9 mouse cellular contexts compared by ENCODE assay signal in the genomic region with DNA sequence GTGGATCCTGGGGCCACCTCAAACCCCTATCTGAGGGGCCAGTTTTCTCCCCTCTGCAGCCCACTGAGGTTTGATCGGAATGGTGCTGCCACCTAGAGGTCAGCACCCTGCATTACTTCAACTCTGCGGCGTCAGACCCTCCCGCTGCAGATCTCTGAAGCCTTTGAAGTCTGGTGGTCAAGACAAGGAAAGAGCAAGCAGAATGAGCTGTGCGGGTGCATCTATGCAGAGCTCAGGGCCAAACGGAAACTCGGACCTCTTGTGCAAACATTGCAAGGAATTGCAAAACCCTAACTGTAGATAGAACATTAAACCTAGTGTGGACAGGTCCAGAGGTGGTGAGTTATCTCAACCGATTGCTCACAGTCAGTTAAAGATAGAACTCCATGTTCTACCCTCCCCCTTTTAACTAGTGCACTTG. TPM values are rescaled to one million over a fixed set of nuclear protein-coding genes. Genes with fewer than 3 reads are reported as not detected.
A peak's percentile ranks its signal among the peaks of the same experiment; 100 is the strongest.
DNase-seq lines count a peak whose midpoint lies in the region; ATAC-seq and TF ChIP-seq lines count a peak whose summit lies in the region.
"Had no signal": no experiment of that assay in that cellular context is flagged by ENCODE, and none has a peak within 500 bp of the region (broad histone marks: within the 10 kb centered on the region; RNA-seq: fewer than 3 reads in every experiment).

No protein-coding gene starts in this region.

- no peaks in the 10 kb centered on the region for H3K36me3 ChIP-seq in heart, embryonic 12.5 days
- no peaks in the 10 kb centered on the region for H3K36me3 ChIP-seq in liver, embryonic 11.5 days (ENCODE audit: control insufficient read depth, insufficient read depth, low read length)
- H3K36me3 ChIP-seq: midbrain, embryonic 12.5 days had no signal

- H3K4me2 ChIP-seq in heart, embryonic 12.5 days = no peak overlapping the region
- H3K4me2 ChIP-seq in liver, embryonic 11.5 days = no peak overlapping the region
- H3K4me2 ChIP-seq: midbrain, embryonic 12.5 days had no signal

- intact Hi-C loops in left cerebral cortex, adult 2 months (cut with DNase I) = loop anchor here (2.0 to 5.0 kb wide), 3 partner anchors 38 to 178 kb away; a partner anchor contains a TSS

- H3K9ac ChIP-seq in heart, embryonic 12.5 days = no peak overlapping the region
- H3K9ac ChIP-seq in liver, embryonic 11.5 days (ENCODE audit: low read depth, low read length) = no peak overlapping the region
- H3K9ac ChIP-seq: midbrain, embryonic 12.5 days had no signal

- H3K27ac ChIP-seq in left cerebral cortex, adult 2 months = peak overlapping the region; percentile 2; the same call in 1 of the 2 replicates
- no peak overlapping the region for H3K27ac ChIP-seq in heart, embryonic 12.5 days (ENCODE audit: poor library complexity, severe bottlenecking)
- no peak overlapping the region for H3K27ac ChIP-seq in liver, embryonic 11.5 days (ENCODE audit: low read depth, low read length)
- H3K27ac ChIP-seq: midbrain, embryonic 12.5 days had no signal

- H3K4me3 ChIP-seq in left cerebral cortex, adult 2 months = no peak overlapping the region
- no peak overlapping the region for H3K4me3 ChIP-seq in heart, embryonic 12.5 days
- H3K4me3 ChIP-seq in liver, embryonic 11.5 days (ENCODE audit: low read depth, low read length) = no peak overlapping the region
- H3K4me3 ChIP-seq: midbrain, embryonic 12.5 days had no signal

- WGBS in heart, embryonic 12.5 days = 3% methylated on average over 8 of the region's 8 CpGs
- WGBS in liver, embryonic 11.5 days = 4% methylated on average over 8 of the region's 8 CpGs

- no peaks in the 10 kb centered on the region; the same call in 1 of the 2 replicates for H3K9me3 ChIP-seq in heart, embryonic 12.5 days (replicated peaks)
- no peaks in the 10 kb centered on the region for H3K9me3 ChIP-seq in liver, embryonic 11.5 days (ENCODE audit: control insufficient read depth, low read length)
- H3K9me3 ChIP-seq: midbrain, embryonic 12.5 days had no signal

- peaks cover 42% of the 10 kb centered on the region for H3K27me3 ChIP-seq in heart, embryonic 12.5 days (replicated peaks)
- peaks cover 13% of the 10 kb centered on the region for H3K27me3 ChIP-seq in liver, embryonic 11.5 days (replicated peaks; ENCODE audit: control insufficient read depth, insufficient read depth, low read length)

- peak; percentile 92 for TF ChIP-seq CTCF in left cerebral cortex, adult 2 months (IDR thresholded peaks at IDR 0.05)

- peaks cover 5% of the 10 kb centered on the region for H3K4me1 ChIP-seq in heart, embryonic 12.5 days (replicated peaks)
- peaks cover 6% of the 10 kb centered on the region; the same call in 1 of the 2 replicates for H3K4me1 ChIP-seq in liver, embryonic 11.5 days (replicated peaks; ENCODE audit: control insufficient read depth, insufficient read depth, low read length)
- H3K4me1 ChIP-seq: midbrain, embryonic 12.5 days had no signal

- ATAC-seq in heart, embryonic 12.5 days (ENCODE audit: insufficient number of reproducible peaks, low FRiP score) = peak; percentile 18; the same call in 1 of the 2 replicates
- peak; percentile 75 for ATAC-seq in liver, embryonic 11.5 days (replicated peaks; ENCODE audit: low FRiP score)
- peak; percentile 69 for ATAC-seq in neutrophil, adult 5-6 weeks (ENCODE audit: extremely low read depth, insufficient number of reproducible peaks, low FRiP score, poor library complexity, severe bottlenecking)
- ATAC-seq in activated CD4-positive, CD25-positive, alpha-beta regulatory T cell, adult 4 months = no peak

- peak; percentile 30 to 38 for DNase-seq in left cerebral cortex, adult 2 months (ENCODE audit: extremely low spot score in 1 of 2, low spot score in 2 of 2)
- DNase-seq in left cerebral cortex, adult 11 months (ENCODE audit: low spot score) = no peak
- DNase-seq in MN1 (ENCODE audit: low spot score) = peak; percentile 25
- peak; percentile 16 for DNase-seq in c-Kit-positive CD71-positive TER-119-negative erythroid progenitor cells, embryonic 14.5 days (ENCODE audit: low read depth)
- DNase-seq in liver, embryonic 11.5 days (ENCODE audit: low spot score) = peak; percentile 70

RNA-seq across cellular contexts. Expression of a gene that starts 26.8 kb away (rescaled TPM):
- not detected for total RNA-seq in left cerebral cortex, adult 2 months (2021)
- polyA plus RNA-seq in heart, embryonic 12.5 days (2016; fragmentation: Nextera tagmentation; extraction: Ambion mirVana) = not detected in 2 replicates
- not detected in 2 replicates for polyA plus RNA-seq in liver, embryonic 11.5 days (2014; fragmentation: Nextera tagmentation; extraction: Ambion mirVana)
- not detected in 2 replicates for total RNA-seq in neutrophil, adult 5-6 weeks (2017)
- not detected for polyA plus RNA-seq in activated CD4-positive, CD25-positive, alpha-beta regulatory T cell, adult 4 months (2017; shearing (Covaris generic))
- polyA plus RNA-seq: midbrain, embryonic 12.5 days had no signal

RNA-seq across cellular contexts. Expression of a gene that starts 36.8 kb away (rescaled TPM):
- 10 to 100 TPM; 29.0 to 30.1 TPM for total RNA-seq in left cerebral cortex, adult 2 months (2021)
- 7.6 and 9.0 TPM in 2 replicates for polyA plus RNA-seq in heart, embryonic 12.5 days (2016; fragmentation: Nextera tagmentation; extraction: Ambion mirVana)
- 95.3 and 98.9 TPM in 2 replicates for polyA plus RNA-seq in liver, embryonic 11.5 days (2014; fragmentation: Nextera tagmentation; extraction: Ambion mirVana)
- total RNA-seq in neutrophil, adult 5-6 weeks (2017) = 3.1 and 3.4 TPM in 2 replicates
- 1 to 10 TPM; 4.0 to 4.6 TPM for polyA plus RNA-seq in activated CD4-positive, CD25-positive, alpha-beta regulatory T cell, adult 4 months (2017; shearing (Covaris generic))

RNA-seq across cellular contexts. Expression of a gene that starts 37.3 kb away (rescaled TPM):
- total RNA-seq in left cerebral cortex, adult 2 months (2021) = 10 to 100 TPM; 31.7 to 31.8 TPM
- polyA plus RNA-seq in heart, embryonic 12.5 days (2016; fragmentation: Nextera tagmentation; extraction: Ambion mirVana) = 0.32 and 1.1 TPM in 2 replicates
- polyA plus RNA-seq in liver, embryonic 11.5 days (2014; fragmentation: Nextera tagmentation; extraction: Ambion mirVana) = 5.1 TPM in 2 replicates
- 9.4 and 11.8 TPM in 2 replicates for total RNA-seq in neutrophil, adult 5-6 weeks (2017)
- polyA plus RNA-seq in activated CD4-positive, CD25-positive, alpha-beta regulatory T cell, adult 4 months (2017; shearing (Covaris generic)) = 1 to 10 TPM; 1.8 to 6.5 TPM

RNA-seq across cellular contexts. Expression of a gene that starts 43.4 kb away (rescaled TPM):
- total RNA-seq in left cerebral cortex, adult 2 months (2021) = 1 to 10 TPM; 1.9 to 2.3 TPM
- 2.4 and 3.1 TPM in 2 replicates for polyA plus RNA-seq in heart, embryonic 12.5 days (2016; fragmentation: Nextera tagmentation; extraction: Ambion mirVana)
- polyA plus RNA-seq in liver, embryonic 11.5 days (2014; fragmentation: Nextera tagmentation; extraction: Ambion mirVana) = 7.7 and 9.5 TPM in 2 replicates
- total RNA-seq in neutrophil, adult 5-6 weeks (2017) = 214 and 217 TPM in 2 replicates
- polyA plus RNA-seq in activated CD4-positive, CD25-positive, alpha-beta regulatory T cell, adult 4 months (2017; shearing (Covaris generic)) = under 1 TPM; 0.09 to 0.31 TPM

RNA-seq across cellular contexts. Expression of a gene that starts 59.4 kb away (rescaled TPM):
- total RNA-seq in left cerebral cortex, adult 2 months (2021) = 100 to 1,000 TPM; 334 to 335 TPM
- 19.9 and 21.6 TPM in 2 replicates for polyA plus RNA-seq in heart, embryonic 12.5 days (2016; fragmentation: Nextera tagmentation; extraction: Ambion mirVana)
- 17.1 and 19.2 TPM in 2 replicates for polyA plus RNA-seq in liver, embryonic 11.5 days (2014; fragmentation: Nextera tagmentation; extraction: Ambion mirVana)
- total RNA-seq in neutrophil, adult 5-6 weeks (2017) = not detected in 2 replicates
- 1 to 10 TPM; 9.0 to 9.7 TPM for polyA plus RNA-seq in activated CD4-positive, CD25-positive, alpha-beta regulatory T cell, adult 4 months (2017; shearing (Covaris generic))
